Mouse (Mus musculus): Measurements from ENCODE around the gene Lrit2. TPM values are rescaled to one million over a fixed set of nuclear protein-coding genes. Genes with fewer than 3 reads are reported as not detected.

Gene Lrit2
- polyA plus RNA-seq, 1 experiment from 2014 or later = not detected

GRCm38 (mm10) chr14:37119233-37119632 lies 51.5 kb downstream of the Lrit2 start:
- Histone ChIP-seq H3K27ac (no peak overlapping the region), H3K4me3 (no peak overlapping the region), H3K4me2 (replicated peaks) (no peak overlapping the region), H3K9ac (no peak overlapping the region), H3K9me3 (no peaks in the 10 kb centered on the region), H3K4me1 (no peaks in the 10 kb centered on the region), H3K27me3 (replicated peaks) (no peaks in the 10 kb centered on the region), H3K36me3 (peaks cover 24% of the 10 kb centered on the region)
- no peak for ATAC-seq (ENCODE audit: low FRiP score, low read depth)
- WGBS = 95% methylated on average over 4 of the region's 4 CpGs

Other genes starting within 250 kb of the Lrit2 start
- 64.4 and 70.0 TPM in 2 replicates for gene Ccser2, start 99.2 kb upstream of the Lrit2 start, polyA plus RNA-seq (2016; fragmentation: Nextera tagmentation; extraction: Ambion mirVana)
- gene Rgr, start 19.0 kb upstream of the Lrit2 start, polyA plus RNA-seq (2016; fragmentation: Nextera tagmentation; extraction: Ambion mirVana) = not detected in 2 replicates
- not detected in 2 replicates for gene Lrit1, start 13.1 kb upstream of the Lrit2 start, polyA plus RNA-seq (2016; fragmentation: Nextera tagmentation; extraction: Ambion mirVana)
- 6.1 and 9.8 TPM in 2 replicates for gene Cdhr1, start 30.4 kb downstream of the Lrit2 start, polyA plus RNA-seq (2016; fragmentation: Nextera tagmentation; extraction: Ambion mirVana)
- 0.48 TPM in 1 of 2 replicates, not detected in the other for gene 2610528A11Rik, start 46.1 kb downstream of the Lrit2 start, polyA plus RNA-seq (2016; fragmentation: Nextera tagmentation; extraction: Ambion mirVana)
- gene Ghitm, start 67.3 kb downstream of the Lrit2 start, polyA plus RNA-seq (2016; fragmentation: Nextera tagmentation; extraction: Ambion mirVana) = 192 and 201 TPM in 2 replicates

All from neural tube, embryonic 12.5 days (tissue).